Mouse (Mus musculus): ENCODE results near the gene Trappc1. TPM values are rescaled to one million over a fixed set of nuclear protein-coding genes. Genes with fewer than 3 reads are reported as not detected.

The Trappc1 gene
- 177 and 187 TPM in 2 replicates for polyA plus RNA-seq (2015; fragmentation: Nextera tagmentation; extraction: Ambion mirVana)

GRCm38 (mm10) chr11:69323667-69324111 lies at the start of gene Trappc1, which contains the start of gene Cntrob:
Gene Trappc1 (plus strand): TSS chr11:69323980.
Gene Cntrob (minus strand): TSS chr11:69323775.
- no peaks in the 10 kb centered on the region for H3K9me3 ChIP-seq
- ATAC-seq (ENCODE audit: insufficient number of reproducible peaks, insufficient read depth, low FRiP score, low TSS enrichment, low read depth): peak; percentile 92
- peaks cover 42% of the 10 kb centered on the region for H3K4me1 ChIP-seq
- H3K27me3 ChIP-seq: peaks cover 25% of the 10 kb centered on the region
- peak within 1 kb of the TSS; percentile 57 for H3K4me3 ChIP-seq
- peak within 1 kb of the TSS; percentile 86 for H3K27ac ChIP-seq
- H3K9ac ChIP-seq: peak within 1 kb of the TSS; percentile 82
- H3K36me3 ChIP-seq: peaks cover 25% of the 10 kb centered on the region
- peak within 1 kb of the TSS; percentile 83 for H3K4me2 ChIP-seq
- under 1% methylated on average over 30 of the region's 30 CpGs for WGBS

- Histone ChIP-seq H3K4me3 (no peak overlapping the region), H3K27ac (no peak overlapping the region), H3K9me3 (no peaks in the 10 kb centered on the region), H3K27me3 (no peaks in the 10 kb centered on the region), H3K9ac (no peak overlapping the region), H3K4me2 (no peak overlapping the region), H3K36me3 (no peaks in the 10 kb centered on the region), H3K4me1 (0 out of 2 replicates have a peak, but pooled peaks cover 2% of the 10 kb centered on the region)
- WGBS: 75% methylated on average over 6 of the region's 6 CpGs
- no peak for ATAC-seq (ENCODE audit: insufficient number of reproducible peaks, insufficient read depth, low FRiP score, low TSS enrichment, low read depth)
Measured at GRCm38 (mm10) chr11:69275650-69276049, 48.1 kb upstream of the Trappc1 start.

GRCm38 (mm10) chr11:69276081-69276480 lies 47.7 kb upstream of the Trappc1 start:
- Histone ChIP-seq H3K4me2 (no peak overlapping the region), H3K9me3 (no peaks in the 10 kb centered on the region), H3K27ac (no peak overlapping the region), H3K4me1 (0 out of 2 replicates have a peak, but pooled peaks cover 2% of the 10 kb centered on the region), H3K27me3 (no peaks in the 10 kb centered on the region), H3K36me3 (no peaks in the 10 kb centered on the region), H3K4me3 (no peak overlapping the region), H3K9ac (no peak overlapping the region)
- ATAC-seq (ENCODE audit: insufficient number of reproducible peaks, insufficient read depth, low FRiP score, low TSS enrichment, low read depth): no peak
- 60% methylated on average over 2 of the region's 2 CpGs for WGBS

DNA sequence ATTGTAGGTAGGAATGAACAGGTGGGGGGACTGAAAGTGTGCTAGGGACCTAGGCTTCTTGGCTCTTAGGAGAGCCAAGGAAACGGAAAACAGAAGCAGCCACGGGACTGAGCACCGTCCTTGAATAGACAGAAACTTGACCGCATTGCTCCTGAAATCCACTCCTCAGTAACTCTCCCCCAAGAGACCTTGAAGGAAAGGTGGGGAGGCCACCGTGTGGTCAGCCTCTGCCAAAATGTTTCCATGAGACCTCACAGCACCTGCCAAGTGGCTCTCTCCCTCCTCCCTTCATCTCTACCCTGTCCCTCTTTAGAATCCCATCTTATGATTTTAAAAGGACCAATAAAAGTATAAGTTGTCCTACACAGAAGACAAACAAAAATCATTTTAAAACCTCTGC lies 46.5 kb upstream of the Trappc1 start:
- 56% methylated on average over 5 of the region's 5 CpGs for WGBS
- no peak for ATAC-seq (ENCODE audit: insufficient number of reproducible peaks, insufficient read depth, low FRiP score, low TSS enrichment, low read depth)

DNA sequence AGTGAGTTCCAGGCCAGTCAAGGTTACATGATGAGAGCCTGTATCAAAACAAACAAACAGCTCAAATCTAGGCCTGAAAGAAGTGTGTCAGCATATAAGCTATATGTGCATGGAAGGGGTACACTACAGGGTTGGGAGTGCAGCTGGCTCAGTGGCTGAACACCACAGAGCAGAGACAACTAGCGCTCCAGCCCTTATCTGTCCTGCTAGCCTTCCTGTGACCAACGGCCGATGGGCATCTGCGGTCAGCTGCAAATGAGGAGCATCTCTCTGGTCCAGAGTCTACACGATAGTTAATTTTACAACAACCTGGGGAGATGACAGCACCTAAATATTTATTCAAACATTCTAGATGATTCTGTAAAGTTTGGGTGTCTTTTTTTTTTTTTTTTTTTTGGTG lies 32.7 kb upstream of the Trappc1 start:
- H3K27ac ChIP-seq: no peak overlapping the region
- H3K4me2 ChIP-seq: no peak overlapping the region
- H3K9me3 ChIP-seq: no peaks in the 10 kb centered on the region
- no peak overlapping the region for H3K4me3 ChIP-seq
- no peaks in the 10 kb centered on the region for H3K27me3 ChIP-seq
- no peak overlapping the region for H3K9ac ChIP-seq
- peaks cover 4% of the 10 kb centered on the region; the same call in 1 of the 2 replicates for H3K36me3 ChIP-seq
- no peak for ATAC-seq (ENCODE audit: insufficient number of reproducible peaks, insufficient read depth, low FRiP score, low TSS enrichment, low read depth)
- no peaks in the 10 kb centered on the region for H3K4me1 ChIP-seq
- 92% methylated on average over 5 of the region's 5 CpGs for WGBS

More for the DNA sequence above, 46.5 kb upstream of the Trappc1 start:
- H3K4me2 ChIP-seq: no peak overlapping the region
- no peaks in the 10 kb centered on the region for H3K36me3 ChIP-seq
- H3K4me3 ChIP-seq: no peak overlapping the region
- no peak overlapping the region for H3K27ac ChIP-seq
- no peaks in the 10 kb centered on the region for H3K27me3 ChIP-seq
- H3K9ac ChIP-seq: no peak overlapping the region
- 0 out of 2 replicates have a peak, but pooled peaks cover 2% of the 10 kb centered on the region for H3K4me1 ChIP-seq
- no peaks in the 10 kb centered on the region for H3K9me3 ChIP-seq

DNA sequence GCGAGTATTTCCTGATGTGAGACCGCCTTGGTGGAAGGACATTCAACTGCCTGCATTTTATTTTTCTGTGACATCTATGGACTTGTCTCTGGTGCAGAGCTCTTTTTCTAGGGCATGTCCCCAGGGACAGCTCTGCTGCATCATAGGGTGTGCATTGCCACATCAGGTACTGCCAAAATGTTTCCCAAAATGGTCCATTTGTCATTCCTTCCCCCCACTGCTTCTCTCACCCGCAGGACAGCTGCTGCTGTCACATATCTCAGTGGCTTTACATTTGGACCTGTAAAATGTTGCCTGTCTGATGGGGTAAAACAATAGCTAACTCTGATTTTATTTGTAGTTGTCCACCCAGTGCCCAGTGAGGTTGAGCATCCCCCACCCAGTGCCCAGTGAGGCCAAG lies 28.5 kb upstream of the Trappc1 start:
- H3K9me3 ChIP-seq: no peaks in the 10 kb centered on the region
- H3K27ac ChIP-seq: no peak overlapping the region
- H3K9ac ChIP-seq: no peak overlapping the region
- no peak for ATAC-seq (ENCODE audit: insufficient number of reproducible peaks, insufficient read depth, low FRiP score, low TSS enrichment, low read depth)
- no peaks in the 10 kb centered on the region for H3K4me1 ChIP-seq
- H3K36me3 ChIP-seq: peaks cover 34% of the 10 kb centered on the region
- 84% methylated on average over 3 of the region's 3 CpGs for WGBS
- H3K4me3 ChIP-seq: no peak overlapping the region
- no peak overlapping the region for H3K4me2 ChIP-seq
- H3K27me3 ChIP-seq: no peaks in the 10 kb centered on the region

- no peak overlapping the region for H3K4me3 ChIP-seq
- H3K4me1 ChIP-seq: no peaks in the 10 kb centered on the region
- H3K27me3 ChIP-seq: no peaks in the 10 kb centered on the region
- ATAC-seq (ENCODE audit: insufficient number of reproducible peaks, insufficient read depth, low FRiP score, low TSS enrichment, low read depth): no peak
- H3K9me3 ChIP-seq: no peaks in the 10 kb centered on the region
- WGBS: 88% methylated on average over 2 of the region's 2 CpGs
- peaks cover 54% of the 10 kb centered on the region for H3K36me3 ChIP-seq
- no peak overlapping the region for H3K27ac ChIP-seq
- H3K4me2 ChIP-seq: no peak overlapping the region
- no peak overlapping the region for H3K9ac ChIP-seq
Measured at GRCm38 (mm10) chr11:69297799-69298198, 26.0 kb upstream of the Trappc1 start.

DNA sequence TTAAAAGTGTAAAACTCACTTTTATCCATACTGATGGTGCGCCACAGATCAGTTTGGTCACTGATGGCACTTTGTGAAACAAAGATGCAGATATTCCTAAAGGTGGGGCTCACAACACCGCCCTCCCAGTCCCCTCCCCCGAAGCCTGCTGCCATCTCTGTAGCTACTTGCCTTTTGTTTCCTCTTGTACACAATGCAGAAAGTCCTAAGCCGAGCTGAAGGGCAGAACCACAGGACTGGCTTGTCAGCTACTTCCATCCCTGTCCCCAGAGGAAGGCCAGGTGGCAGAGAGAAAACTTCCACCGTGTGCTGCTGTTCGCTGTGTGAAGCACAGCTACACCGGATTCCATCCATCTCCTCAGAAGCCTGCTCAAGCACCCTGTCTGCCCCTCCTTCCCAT lies 25.5 kb upstream of the Trappc1 start:
- Histone ChIP-seq H3K4me1 (no peaks in the 10 kb centered on the region), H3K36me3 (peaks cover 58% of the 10 kb centered on the region), H3K27ac (no peak overlapping the region), H3K9me3 (no peaks in the 10 kb centered on the region), H3K9ac (no peak overlapping the region), H3K4me3 (no peak overlapping the region), H3K27me3 (no peaks in the 10 kb centered on the region), H3K4me2 (no peak overlapping the region)
- ATAC-seq (ENCODE audit: insufficient number of reproducible peaks, insufficient read depth, low FRiP score, low TSS enrichment, low read depth): no peak
- WGBS: 77% methylated on average over 7 of the region's 7 CpGs

DNA sequence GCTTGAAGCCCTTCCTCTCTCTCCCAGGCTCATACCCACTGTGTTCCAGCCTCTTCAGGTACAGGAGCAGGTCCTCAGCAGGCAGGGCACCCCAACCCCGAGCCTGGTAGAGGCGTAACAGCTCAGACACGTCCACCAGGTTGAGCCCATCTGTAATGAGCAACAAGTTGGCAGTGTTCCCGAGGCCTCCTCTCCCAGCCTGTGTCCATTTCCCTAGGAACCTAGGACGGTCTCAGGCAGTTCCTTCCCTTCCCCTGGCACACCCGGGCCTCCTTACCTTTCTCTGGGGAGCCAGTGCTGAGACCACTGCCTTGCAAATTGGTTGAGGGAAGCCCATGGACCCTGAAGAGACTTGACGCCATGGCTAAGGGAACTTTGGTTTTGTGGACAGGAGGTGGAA lies 21.0 kb upstream of the Trappc1 start:
- Histone ChIP-seq H3K27ac (no peak overlapping the region), H3K9ac (no peak overlapping the region), H3K4me3 (no peak overlapping the region), H3K27me3 (no peaks in the 10 kb centered on the region), H3K9me3 (no peaks in the 10 kb centered on the region), H3K36me3 (peaks cover 90% of the 10 kb centered on the region), H3K4me2 (no peak overlapping the region), H3K4me1 (no peaks in the 10 kb centered on the region)
- ATAC-seq (ENCODE audit: insufficient number of reproducible peaks, insufficient read depth, low FRiP score, low TSS enrichment, low read depth): no peak
- 82% methylated on average over 7 of the region's 7 CpGs for WGBS

DNA sequence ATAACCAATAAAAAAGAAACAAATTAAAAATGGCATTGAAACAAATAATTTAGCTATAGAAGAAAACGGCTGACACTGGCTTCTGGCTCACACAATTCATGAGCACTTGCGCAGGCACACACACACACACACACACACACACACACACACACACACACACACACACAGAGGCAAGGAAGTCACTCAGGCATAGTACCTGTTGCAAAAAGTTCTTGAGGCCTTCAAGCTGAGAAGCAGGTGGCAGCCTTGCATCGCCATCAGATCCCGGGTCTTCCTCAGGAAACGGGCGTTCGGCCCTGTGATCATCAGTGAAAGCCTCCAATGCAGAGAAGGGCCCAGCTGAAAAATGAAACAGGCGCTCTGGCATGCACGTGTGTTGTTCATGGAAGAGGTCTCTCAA lies 18.5 kb upstream of the Trappc1 start:
- H3K4me2 ChIP-seq: no peak overlapping the region
- no peak overlapping the region for H3K27ac ChIP-seq
- WGBS: 91% methylated on average over 9 of the region's 9 CpGs
- no peak overlapping the region for H3K9ac ChIP-seq
- H3K27me3 ChIP-seq: no peaks in the 10 kb centered on the region
- H3K9me3 ChIP-seq: no peaks in the 10 kb centered on the region
- ATAC-seq (ENCODE audit: insufficient number of reproducible peaks, insufficient read depth, low FRiP score, low TSS enrichment, low read depth): no peak
- no peak overlapping the region for H3K4me3 ChIP-seq
- H3K36me3 ChIP-seq: peaks cover 92% of the 10 kb centered on the region
- no peaks in the 10 kb centered on the region for H3K4me1 ChIP-seq

DNA sequence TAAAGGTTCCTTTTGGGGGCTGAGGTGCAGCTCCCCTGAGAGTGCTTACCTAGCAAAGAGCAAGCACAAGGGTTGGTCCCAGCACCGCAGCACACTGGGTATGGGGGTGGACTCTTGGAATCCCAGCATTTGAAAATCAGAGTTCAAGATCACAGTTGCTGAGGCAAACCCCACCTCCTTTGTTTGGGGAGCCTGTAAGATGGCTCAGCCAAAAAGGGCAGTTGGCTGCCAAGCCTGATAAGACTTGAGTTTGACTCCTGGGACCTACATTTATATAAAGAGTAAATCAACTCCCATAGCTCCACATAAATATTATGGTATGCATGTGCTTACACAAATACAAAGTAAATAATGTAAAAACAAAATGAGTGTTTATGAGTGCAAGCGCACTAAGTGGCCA lies 17.7 kb upstream of the Trappc1 start:
- Histone ChIP-seq H3K27me3 (no peaks in the 10 kb centered on the region), H3K9me3 (no peaks in the 10 kb centered on the region), H3K36me3 (peaks cover 96% of the 10 kb centered on the region), H3K4me1 (no peaks in the 10 kb centered on the region), H3K9ac (no peak overlapping the region), H3K27ac (no peak overlapping the region), H3K4me3 (no peak overlapping the region), H3K4me2 (no peak overlapping the region)
- no peak for ATAC-seq (ENCODE audit: insufficient number of reproducible peaks, insufficient read depth, low FRiP score, low TSS enrichment, low read depth)
- 96% methylated on average over 2 of the region's 2 CpGs for WGBS

DNA sequence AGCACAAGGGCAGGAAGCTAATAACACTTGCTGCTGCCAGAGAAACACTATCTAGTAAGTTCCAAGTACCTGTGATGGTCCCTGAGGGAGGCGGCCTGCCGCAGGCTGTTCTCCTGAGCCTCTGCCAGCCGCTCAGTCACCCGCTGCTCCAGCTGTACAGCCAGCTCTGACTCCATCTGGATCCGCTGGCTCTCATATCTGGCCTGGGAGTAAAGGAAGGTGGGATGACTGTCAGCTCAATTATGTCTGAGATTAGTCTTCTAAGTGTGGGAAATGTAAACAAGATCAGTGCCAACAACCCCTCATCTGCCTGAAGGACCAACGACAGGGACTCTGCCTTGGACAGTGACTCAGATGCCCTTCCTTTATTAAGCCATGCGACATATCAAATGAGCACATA lies 12.5 kb upstream of the Trappc1 start:
- no peak overlapping the region for H3K27ac ChIP-seq
- H3K9ac ChIP-seq: no peak overlapping the region
- no peaks in the 10 kb centered on the region for H3K4me1 ChIP-seq
- peaks cover 89% of the 10 kb centered on the region for H3K36me3 ChIP-seq
- 78% methylated on average over 7 of the region's 7 CpGs for WGBS
- H3K9me3 ChIP-seq: no peaks in the 10 kb centered on the region
- H3K4me3 ChIP-seq: no peak overlapping the region
- H3K4me2 ChIP-seq: no peak overlapping the region
- H3K27me3 ChIP-seq: no peaks in the 10 kb centered on the region
- no peak for ATAC-seq (ENCODE audit: insufficient number of reproducible peaks, insufficient read depth, low FRiP score, low TSS enrichment, low read depth)

Measured in embryonic facial prominence, embryonic 13.5 days (tissue).